Mouse (Mus musculus) G1E (cell line): ENCODE measurements around the gene Myo5a. TPM values are rescaled to one million over a fixed set of nuclear protein-coding genes. Genes with fewer than 3 reads are reported as not detected.
"Not testable (repeated sequence)": the region's sequence is repeated elsewhere in the genome, so short reads cannot be mapped to it uniquely, and the experiment has no call there.

Source experiments
- ATAC-seq: 2 replicates; pipeline ENCODE4 v1.8.0; 2016; ENCODE audit warnings: mild to moderate bottlenecking; ENCODE audit not compliant: insufficient number of reproducible peaks, poor library complexity, low FRiP score, severe bottlenecking; ENCODE audit errors: extremely low read depth
- DNase-seq: peaks from one replicate; pipeline ENCODE4 v3.0.0; 2012; ENCODE audit warnings: low spot score
- H3K27me3 ChIP-seq: 2 replicates; pipeline ENCODE4 v1.6.1; 2012; ENCODE audit warnings: mild to moderate bottlenecking, low read length, inconsistent platforms; ENCODE audit not compliant: insufficient read depth
- H3K36me3 ChIP-seq: replicated peaks from 2 replicates; pipeline ENCODE3; 2012; ENCODE audit warnings: mild to moderate bottlenecking, inconsistent platforms
- H3K4me1 ChIP-seq: 2 replicates; pipeline ENCODE4 v1.6.1; 2012; ENCODE audit warnings: low read depth, low read length, inconsistent platforms, mixed read lengths; ENCODE audit not compliant: insufficient read depth
- H3K4me3 ChIP-seq: 2 replicates; pipeline ENCODE4 v1.5.1; 2012; ENCODE audit warnings: low read depth, mild to moderate bottlenecking, inconsistent platforms, low read length, moderate library complexity, mixed read lengths
- H3K9me3 ChIP-seq: replicated peaks from 2 replicates; pipeline ENCODE4 v1.6.1; 2012; ENCODE audit warnings: inconsistent platforms
- CTCF ChIP-seq: IDR thresholded peaks from 2 replicates; pipeline ENCODE4 v1.5.1; 2012; ENCODE audit warnings: low read depth, low read length, inconsistent platforms, mixed read lengths
- GATA1 ChIP-seq: IDR thresholded peaks from 2 replicates; pipeline ENCODE4 v1.6.1; 2012; ENCODE audit warnings: borderline replicate concordance, low read length, inconsistent platforms, mixed read lengths
- GATA2 ChIP-seq: IDR thresholded peaks from 2 replicates; pipeline ENCODE4 v1.6.1; 2012; ENCODE audit warnings: low read depth, low read length, inconsistent platforms, borderline replicate concordance
- POLR2AphosphoS5 ChIP-seq: IDR thresholded peaks from 2 replicates; pipeline ENCODE4 v1.6.1; 2012; ENCODE audit warnings: low read depth, low read length, inconsistent platforms; ENCODE audit not compliant: insufficient replicate concordance
- TAL1 ChIP-seq: conservative IDR thresholded peaks from 2 replicates; pipeline ENCODE4 v1.6.1; 2012; ENCODE audit warnings: low read depth, low read length, inconsistent platforms, mixed read lengths
- polyA plus RNA-seq: library from polyadenylated mRNA; stranded (reverse); fragments of >175 nt; gene quantifications from 2 replicates; pipeline ENCODE4 v1.2.3, GENCODE M21; 2012
- total RNA-seq, 2 experiments: library from RNA; stranded (forward) in 1 of 2; stranded (reverse) in 1 of 2; fragments of 200-1000 nt in 1 of 2; fragments of >200 nt in 1 of 2; fragmentation: Nextera tagmentation in 1 of 2; gene quantifications; 2 replicates each; pipeline ENCODE4 v1.2.3; 2014 to 2017

Myo5a gene
- total and polyA plus RNA-seq, 3 experiments, result 14.0 to 50.8 (median 43.1) TPM

DNA sequence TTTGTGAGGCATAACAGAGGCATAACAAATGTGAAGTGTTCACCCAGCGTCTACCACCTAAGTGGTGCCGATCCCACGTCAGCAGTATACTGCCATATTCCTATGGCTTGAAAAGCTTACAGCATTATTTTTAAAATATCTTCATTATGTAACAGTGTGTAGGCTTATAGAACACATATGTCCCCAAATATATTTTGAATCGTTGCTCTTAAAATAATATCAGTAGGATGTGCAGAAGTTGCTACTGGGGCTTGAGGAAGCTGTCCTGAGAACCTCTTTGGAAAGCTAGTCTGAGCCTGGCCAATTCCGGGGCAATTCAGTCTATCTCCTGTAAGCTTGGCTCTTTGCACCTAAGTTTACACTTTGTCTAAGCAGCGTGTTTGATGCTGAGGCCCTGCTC lies 177.1 kb downstream of the Myo5a start:
- no peak overlapping the region for H3K4me3 ChIP-seq
- peaks cover 2% of the 10 kb centered on the region; the same call in 1 of the 2 replicates for H3K27me3 ChIP-seq
- no peak for DNase-seq
- H3K36me3 ChIP-seq, result no peaks in the 10 kb centered on the region
- TF ChIP-seq GATA1, result no peak
- TF ChIP-seq GATA2, result no peak
- TF ChIP-seq POLR2AphosphoS5, result no peak
- TF ChIP-seq TAL1, result no peak
- TF ChIP-seq CTCF, result no peak
- H3K4me1 ChIP-seq, result no peaks in the 10 kb centered on the region
- no peaks in the 10 kb centered on the region for H3K9me3 ChIP-seq
- no peak for ATAC-seq

DNA sequence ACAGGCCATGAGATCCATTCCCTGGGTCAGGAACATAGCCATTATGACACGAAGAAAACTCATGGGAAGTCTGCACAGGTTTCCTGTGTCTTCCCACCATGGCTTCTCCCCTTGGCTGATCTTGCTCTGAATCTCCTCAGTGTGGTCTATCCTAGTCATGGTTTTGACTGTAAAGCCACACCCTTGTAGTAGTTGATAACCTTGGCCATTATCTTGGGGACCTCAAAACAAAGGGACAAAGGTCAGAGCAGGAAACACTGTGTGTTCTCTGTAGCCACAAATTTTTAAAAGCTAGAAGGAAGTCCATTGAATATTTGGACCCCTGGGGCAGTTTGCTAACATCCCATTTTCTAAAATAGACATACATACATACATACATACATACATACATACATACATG lies 177.5 kb downstream of the Myo5a start:
- DNase-seq, result no peak
- Histone ChIP-seq H3K4me1 (no peaks in the 10 kb centered on the region), H3K27me3 (no peaks in the 10 kb centered on the region), H3K4me3 (no peak overlapping the region), H3K36me3 (no peaks in the 10 kb centered on the region), H3K9me3 (no peaks in the 10 kb centered on the region)
- no peak for ATAC-seq
- no peak for TF ChIP-seq TAL1
- no peak for TF ChIP-seq CTCF
- TF ChIP-seq POLR2AphosphoS5, result no peak
- no peak for TF ChIP-seq GATA2
- no peak for TF ChIP-seq GATA1

DNA sequence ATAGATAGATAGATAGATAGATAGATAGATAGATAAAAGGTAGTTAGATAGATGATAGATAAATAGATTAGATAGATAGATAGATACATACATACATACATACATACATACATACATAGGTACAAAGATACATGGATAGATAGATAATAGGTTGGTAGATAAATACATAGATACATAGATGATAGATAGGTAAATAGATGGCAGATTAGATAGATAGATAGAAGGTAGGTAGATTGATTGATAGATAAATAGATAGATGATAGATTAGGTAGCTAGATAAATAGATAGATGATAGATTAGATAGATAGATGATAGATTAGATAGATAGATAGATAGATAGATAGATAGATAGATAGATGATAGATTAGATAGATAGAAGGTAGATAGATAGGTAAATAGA lies 178.1 kb downstream of the Myo5a start:
- no peaks in the 10 kb centered on the region for H3K36me3 ChIP-seq
- no peak for ATAC-seq
- no peak for DNase-seq
- no peaks in the 10 kb centered on the region for H3K27me3 ChIP-seq
- TF ChIP-seq POLR2AphosphoS5, result no peak
- TF ChIP-seq TAL1, result no peak
- TF ChIP-seq CTCF, result no peak
- no peak for TF ChIP-seq GATA1
- TF ChIP-seq GATA2, result no peak
- no peak overlapping the region for H3K4me3 ChIP-seq
- H3K4me1 ChIP-seq, result no peaks in the 10 kb centered on the region
- H3K9me3 ChIP-seq, result no peaks in the 10 kb centered on the region

DNA sequence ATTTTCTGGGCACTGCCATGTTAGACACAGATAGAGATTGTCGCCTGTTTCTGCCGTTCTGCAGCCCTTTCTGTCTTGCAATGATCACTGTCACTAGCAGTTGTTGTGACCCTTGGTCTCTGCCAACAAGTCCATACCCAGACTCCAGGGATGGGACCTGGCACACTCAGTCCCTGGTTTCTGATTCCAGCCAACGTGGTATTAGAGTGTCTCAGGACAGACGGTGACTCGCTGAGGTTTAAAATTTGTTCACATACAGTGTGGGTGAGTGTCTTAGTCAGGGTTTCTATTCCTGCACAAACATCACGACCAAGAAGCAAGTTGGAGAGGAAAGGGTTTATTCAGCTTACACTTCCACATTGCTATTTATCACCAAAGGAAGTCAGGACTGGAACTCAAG lies 182.3 kb downstream of the Myo5a start:
- H3K9me3 ChIP-seq, ATAC-seq, DNase-seq, H3K36me3 ChIP-seq, H3K27me3 ChIP-seq, H3K4me1 ChIP-seq, H3K4me3 ChIP-seq: not testable (repeated sequence)

DNA sequence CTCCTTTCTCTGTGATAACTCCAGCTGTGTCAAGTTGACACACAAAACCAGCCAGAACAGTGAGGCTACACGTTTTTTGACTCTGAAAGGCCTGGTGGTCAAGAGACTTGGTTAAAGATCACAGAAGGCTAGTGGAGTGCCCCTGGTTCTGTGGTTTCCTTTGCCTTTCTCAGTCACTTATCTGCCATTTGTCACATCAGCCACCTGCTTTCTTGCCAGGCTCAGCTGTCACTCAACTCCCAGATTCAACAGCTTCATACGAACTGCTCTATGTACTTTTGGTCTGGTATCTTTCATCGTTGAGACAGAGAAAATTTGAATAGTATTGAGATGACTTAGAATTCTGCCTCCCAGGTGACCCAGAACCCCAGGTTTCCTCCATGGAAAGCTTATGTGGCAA lies 183.0 kb downstream of the Myo5a start:
- no peaks in the 10 kb centered on the region for H3K36me3 ChIP-seq
- no peaks in the 10 kb centered on the region for H3K4me1 ChIP-seq
- no peak overlapping the region for H3K4me3 ChIP-seq
- ATAC-seq, result no peak
- TF ChIP-seq POLR2AphosphoS5, result no peak
- no peak for TF ChIP-seq GATA2
- no peak for TF ChIP-seq TAL1
- TF ChIP-seq GATA1, result no peak
- TF ChIP-seq CTCF, result no peak
- no peaks in the 10 kb centered on the region; the same call in 1 of the 2 replicates for H3K27me3 ChIP-seq
- H3K9me3 ChIP-seq, result no peaks in the 10 kb centered on the region
- no peak for DNase-seq

DNA sequence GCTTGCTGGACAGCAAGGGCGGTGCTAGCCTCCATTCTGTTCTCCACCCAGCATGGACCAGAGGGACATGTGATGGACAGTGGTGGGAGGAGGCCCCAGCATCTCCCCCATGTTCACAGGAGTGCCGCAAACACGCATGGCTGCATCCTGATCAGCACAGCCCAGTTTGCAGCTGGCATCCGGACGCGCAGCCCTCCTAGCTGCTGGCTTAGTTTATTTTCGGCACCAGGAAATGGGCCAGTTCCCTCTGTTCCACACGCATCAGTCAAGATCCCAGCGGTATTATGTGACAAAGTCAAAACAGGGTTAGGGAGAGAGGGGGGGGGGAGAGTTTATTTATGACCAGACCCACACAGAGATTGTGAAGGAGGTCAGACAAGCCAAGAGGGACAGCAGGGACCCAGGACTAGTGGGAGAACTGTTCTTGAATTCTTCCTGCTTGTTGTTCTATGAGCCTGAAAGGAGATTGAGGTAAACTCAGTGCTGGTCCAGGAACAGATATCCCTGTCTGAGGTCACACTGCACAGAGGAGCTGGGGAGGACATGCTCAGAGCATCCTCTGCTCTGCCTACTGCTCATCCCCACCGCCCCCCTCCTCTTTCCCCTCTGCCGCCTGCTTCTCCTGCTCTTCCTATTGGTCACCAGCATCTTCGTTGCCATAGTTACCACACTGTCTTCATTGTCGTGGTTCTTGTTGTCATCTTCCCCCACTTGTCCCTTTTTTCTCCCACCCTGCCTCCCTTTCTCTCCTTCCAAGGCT lies 183.6 kb downstream of the Myo5a start:
- Histone ChIP-seq H3K9me3 (no peaks in the 10 kb centered on the region), H3K4me1 (no peaks in the 10 kb centered on the region), H3K36me3 (no peaks in the 10 kb centered on the region), H3K4me3 (no peak overlapping the region), H3K27me3 (no peaks in the 10 kb centered on the region; the same call in 1 of the 2 replicates)
- TF ChIP-seq GATA1 (no peak), GATA2 (no peak), CTCF (no peak)
- no peak for DNase-seq
- ATAC-seq, result no peak
